Mouse (Mus musculus) MN1 (cell line): ENCODE results near the gene Ado.

Experiments
- DNase-seq: peaks from one replicate; pipeline ENCODE4 v3.0.0-alpha.2; 2016; ENCODE audit warnings: low spot score

Gene Ado

DNA sequence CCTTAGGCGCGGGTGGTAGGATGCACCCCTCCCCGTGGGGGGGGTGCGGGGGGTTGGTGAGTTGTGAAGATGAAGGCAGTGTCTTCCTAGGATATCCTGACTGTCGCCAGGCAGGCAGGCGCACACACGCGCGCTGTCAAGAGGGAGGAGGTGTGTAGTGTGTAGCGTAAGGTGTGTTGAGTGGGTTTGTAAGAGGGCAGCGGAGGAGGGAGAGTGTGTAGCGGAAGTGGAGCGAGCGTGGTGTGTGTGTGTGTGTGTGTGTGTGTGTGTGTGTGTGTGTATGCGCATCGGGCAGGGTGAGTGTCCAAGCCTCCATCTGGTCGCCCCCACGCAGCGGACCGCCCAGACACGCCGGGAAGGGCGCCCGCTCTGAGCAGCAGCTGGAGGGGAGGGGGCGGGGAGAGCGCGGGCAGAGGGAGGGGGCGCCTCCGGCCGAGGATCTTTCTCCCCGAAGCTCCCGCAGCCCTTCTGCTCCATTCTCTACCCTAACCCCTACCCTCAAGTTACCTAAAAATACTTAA lies 12.1 kb downstream of the Ado start:
- peak; percentile 45 for DNase-seq

DNA sequence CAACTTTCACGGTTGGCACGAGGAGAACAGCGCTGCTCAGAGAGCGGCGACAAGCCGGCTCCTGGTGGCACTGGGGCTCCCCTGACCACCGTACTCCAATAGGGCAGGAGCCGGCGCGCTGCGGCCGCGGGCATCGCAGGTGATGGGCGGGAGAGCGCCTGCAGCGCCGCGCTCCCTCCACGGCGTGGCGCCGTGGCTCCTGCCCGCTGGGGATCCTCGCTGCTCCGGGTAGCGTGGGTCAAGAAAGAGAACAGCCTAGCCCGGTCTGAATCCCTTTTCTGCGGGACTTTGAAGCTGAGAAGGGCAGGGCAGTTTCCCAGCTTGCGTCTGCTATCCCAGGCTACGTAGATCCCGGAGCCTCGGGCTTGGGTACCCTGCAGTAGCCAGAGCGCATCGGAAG lies 12.8 kb downstream of the Ado start:
- peak; percentile 79 for DNase-seq

DNA sequence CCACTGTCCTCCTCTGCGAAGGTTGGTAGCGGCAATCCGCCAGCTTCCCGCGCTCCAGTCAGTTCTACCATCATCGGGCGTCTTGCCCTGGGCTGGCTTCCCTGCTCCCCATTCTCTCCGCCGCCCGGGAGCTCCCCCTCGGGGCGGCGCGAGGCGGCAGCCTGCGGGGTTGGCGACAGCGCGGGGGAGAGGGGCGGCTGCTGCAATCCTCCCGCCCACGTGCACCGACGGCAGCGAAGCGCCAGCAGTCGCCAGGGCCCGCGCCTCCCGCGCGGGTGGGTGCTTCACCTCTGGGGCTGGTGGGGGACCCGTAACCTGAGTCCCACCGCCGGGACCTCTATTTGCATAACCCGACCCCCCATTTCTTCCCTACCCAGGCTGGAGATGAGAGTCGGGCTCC lies 13.5 kb downstream of the Ado start, which contains the start of gene Egr2:
Gene Egr2 (plus strand): TSS at position 220 of the 400 bp plus-strand sequence.
- DNase-seq = no peak

DNA sequence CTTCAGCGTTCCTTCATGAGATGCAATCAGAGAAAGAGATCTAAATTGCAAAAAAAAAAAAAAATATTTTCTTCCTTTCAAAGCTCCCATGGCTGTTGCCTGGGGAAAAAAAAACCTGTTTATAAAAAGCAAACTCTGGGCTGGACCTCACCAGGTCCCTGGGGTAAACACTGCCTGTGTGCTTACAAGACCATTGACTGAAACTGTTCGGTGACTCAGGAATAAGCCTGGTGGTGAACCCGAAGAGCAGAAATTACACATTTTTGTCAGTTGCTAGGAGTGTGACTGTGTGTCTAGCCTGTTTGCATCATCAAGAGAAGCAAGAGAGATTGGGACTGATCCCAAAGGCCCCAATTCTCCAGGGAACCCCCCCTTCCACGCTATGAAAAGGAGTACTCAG lies 19.0 kb downstream of the Ado start:
- no peak for DNase-seq

DNA sequence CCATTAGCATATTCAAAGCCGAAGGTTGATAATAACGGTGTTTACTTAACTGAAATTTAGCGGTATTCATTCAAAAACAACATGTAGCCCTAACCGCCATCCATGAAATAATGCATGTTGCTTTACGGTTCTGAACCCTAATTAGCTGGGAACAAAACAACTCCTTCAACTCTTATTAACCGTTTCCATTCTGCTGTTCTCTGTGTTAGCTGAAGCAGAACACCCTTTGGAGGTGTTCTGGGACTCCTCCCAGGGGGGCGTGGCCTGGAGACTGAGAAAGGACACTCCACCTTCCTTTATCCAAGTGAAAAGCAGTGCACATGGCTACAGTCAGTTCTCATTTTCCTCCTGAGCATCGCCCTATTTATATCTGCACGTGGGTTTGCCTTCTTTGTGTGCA lies 22.3 kb downstream of the Ado start:
- no peak for DNase-seq

DNA sequence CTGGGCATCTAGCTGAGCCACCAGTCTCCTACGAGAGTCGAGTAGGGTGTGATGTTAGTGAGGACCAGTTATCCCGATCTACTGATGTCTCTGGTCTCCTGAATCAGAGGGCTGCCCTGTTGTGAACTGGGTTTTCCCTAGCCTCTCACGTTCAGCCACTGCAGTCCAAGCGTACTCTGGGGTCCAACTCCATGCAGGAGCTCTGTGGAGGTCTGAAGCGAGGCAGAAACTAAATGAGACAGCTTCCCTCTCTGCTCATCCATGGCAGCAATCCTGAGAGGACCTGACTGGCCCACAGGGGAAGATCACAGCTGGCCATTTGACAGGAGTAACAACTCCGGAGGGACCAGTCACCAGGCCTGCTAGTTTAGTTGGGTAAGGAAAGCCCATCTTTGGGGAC lies 24.1 kb downstream of the Ado start:
- no peak for DNase-seq

DNA sequence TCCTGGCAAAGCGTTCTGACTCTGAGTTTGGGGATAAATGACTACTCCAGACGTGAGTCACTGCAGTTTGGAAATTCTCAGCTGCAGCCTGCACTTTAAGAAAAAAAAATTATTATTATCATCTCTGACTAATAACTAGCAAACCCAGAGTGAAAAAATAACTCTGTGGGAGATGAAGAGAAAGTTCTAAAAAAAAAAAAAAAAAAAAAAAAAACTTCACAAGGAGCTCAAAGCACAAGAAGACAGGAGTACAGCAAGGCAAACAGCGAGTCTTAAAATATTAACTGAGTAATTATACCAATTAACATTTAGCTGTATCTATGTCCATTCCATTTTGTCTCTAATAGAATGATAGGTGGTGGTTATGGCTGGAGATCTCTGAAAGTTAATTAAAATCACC lies 24.6 kb downstream of the Ado start:
- no peak for DNase-seq

DNA sequence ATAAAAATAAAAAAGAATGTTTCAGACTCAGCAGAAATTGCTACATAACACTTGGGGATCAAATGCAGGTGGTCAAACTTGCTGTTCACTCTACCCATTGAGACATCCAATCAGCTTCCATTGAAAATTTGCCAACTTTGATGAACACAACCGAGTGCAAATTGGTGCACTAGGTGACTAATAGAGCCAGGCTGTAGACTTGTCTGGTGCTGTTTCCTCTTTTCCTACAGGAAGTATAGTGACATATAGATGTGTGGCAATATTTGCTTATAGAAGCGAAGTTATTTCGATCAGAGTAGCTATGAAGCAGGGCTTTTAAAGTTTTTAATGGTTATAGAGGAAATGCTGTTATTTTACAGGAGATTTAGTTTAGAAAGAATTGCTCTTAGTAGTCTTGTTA lies 30.0 kb downstream of the Ado start:
- DNase-seq = no peak

DNA sequence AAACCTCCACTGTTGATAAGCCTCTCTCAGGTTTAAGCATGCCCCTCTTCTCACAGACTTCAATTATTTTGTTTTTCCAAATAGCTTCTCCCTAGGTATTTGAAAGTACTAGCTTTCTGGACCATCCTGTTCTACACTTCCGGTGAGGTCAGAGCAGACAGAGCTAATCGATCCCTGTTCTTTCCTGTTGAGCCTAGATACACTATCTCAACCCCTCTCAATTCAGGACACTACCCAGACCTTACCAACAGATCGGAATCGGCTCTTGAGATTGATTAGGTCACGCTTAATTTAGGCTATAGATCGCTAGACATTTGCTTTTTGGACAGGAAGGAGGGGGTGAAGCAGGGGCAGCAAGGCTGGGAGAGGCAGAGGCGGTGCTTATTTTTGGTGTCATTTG lies 35.9 kb downstream of the Ado start:
- DNase-seq = peak; percentile 70

DNA sequence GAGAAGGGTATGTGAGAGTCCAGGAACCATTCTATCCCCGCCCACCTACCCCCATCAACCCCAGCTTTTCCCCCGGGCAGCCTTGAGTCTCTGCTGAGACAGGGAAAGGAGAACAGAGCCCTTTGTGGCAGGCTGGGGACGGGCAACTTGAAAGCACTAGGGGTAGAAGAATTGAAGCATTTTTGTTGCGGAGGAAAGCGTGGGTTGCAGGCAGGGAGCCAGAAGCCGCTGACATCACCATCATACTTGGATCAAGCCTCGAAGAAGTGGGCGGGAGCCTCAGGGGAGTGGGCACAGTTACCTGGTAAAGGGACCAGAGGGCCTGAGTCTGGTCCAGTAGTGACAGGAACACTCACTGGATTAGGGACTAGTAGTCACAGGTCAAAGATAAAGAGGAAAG lies 36.5 kb downstream of the Ado start:
- DNase-seq = peak; percentile 56

DNA sequence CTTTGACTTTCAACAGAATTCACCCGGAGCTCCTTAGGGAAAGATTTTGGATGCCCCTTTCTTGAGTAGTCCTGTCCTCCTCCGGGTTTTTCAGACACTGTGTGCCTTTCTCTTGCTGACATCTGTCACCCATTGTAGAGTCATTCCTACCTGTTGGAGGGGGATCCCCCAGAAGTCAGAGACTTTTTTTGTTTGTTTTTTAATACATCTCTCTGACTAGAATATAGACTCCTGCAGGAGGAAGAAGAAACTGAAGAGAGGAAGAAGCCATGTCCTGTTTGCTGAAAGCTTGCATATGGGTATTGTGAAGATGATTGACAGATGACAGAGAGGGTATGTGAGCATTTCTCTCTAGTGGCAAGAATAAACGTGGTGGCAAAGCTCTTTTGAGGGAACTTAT lies 43.5 kb downstream of the Ado start:
- no peak for DNase-seq

DNA sequence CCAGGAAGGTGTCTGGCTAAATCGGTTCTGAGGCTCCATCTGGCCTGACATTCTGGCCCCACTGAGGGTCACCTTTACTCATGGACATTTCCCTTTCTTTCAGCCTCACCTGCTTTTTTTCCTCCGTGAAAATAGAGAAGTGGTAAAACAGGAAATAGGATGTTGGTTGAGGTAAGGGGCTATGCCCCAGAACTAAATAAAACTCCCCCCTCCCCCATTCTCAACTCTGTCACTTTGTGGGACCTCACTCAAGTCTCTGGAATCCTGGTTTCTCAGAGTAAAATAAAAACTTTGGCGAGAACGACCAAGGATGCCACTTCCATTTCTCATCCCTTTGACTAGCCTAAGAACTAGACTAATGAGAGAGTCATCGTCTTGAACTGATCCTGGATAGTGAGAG lies 44.7 kb downstream of the Ado start:
- DNase-seq = no peak

DNA sequence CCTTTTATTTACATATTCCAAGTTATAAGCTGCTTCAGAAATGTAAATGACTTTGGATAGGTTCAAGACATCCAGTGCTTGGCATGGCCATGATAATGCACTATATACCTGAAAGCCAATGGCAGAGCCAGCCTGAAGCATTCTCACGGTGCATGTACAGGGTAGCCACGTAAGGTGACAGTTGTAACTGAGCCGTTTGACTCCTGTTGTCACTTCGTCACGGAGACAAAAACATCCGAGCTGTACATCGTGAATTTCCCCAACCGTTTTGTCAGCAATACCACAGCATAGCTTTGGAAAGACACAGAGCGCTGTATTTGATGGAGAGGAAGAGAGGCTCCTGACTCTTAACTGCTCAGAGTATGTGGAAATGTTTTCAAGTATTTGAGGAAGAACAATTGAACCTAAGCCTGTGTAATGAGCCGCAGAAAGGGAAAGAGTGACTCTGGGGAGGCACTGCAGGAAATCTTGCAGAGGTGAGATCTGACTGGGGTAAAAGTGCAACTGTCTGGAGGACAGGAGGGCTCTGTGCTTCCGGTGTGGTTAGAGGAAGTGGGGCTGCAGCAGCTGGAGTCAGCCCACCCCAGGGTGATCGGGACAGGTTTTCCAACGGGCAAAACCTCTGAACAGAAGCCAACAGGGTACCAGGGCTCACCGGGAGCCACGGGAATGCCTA lies 45.3 kb downstream of the Ado start:
- DNase-seq = no peak

DNA sequence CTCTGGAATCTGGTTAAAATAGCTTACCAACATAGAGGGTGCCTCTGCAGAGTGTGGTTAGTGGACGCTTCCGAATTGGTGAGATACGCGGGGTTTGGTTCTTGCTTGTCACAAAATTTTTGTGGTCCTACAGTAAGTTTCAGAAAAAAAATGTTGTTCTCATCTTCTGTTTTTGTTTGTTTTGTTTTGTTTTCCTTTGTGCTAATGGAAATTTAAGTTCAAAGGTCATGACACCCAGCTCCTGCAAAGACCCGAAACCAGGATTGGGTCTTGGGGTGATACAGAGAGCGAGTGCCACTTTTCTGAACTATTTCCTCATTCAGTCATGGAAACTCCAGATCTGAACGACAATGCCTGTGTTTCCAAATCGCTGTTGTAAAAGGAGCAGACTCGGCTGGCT lies 50.8 kb downstream of the Ado start:
- DNase-seq = no peak

DNA sequence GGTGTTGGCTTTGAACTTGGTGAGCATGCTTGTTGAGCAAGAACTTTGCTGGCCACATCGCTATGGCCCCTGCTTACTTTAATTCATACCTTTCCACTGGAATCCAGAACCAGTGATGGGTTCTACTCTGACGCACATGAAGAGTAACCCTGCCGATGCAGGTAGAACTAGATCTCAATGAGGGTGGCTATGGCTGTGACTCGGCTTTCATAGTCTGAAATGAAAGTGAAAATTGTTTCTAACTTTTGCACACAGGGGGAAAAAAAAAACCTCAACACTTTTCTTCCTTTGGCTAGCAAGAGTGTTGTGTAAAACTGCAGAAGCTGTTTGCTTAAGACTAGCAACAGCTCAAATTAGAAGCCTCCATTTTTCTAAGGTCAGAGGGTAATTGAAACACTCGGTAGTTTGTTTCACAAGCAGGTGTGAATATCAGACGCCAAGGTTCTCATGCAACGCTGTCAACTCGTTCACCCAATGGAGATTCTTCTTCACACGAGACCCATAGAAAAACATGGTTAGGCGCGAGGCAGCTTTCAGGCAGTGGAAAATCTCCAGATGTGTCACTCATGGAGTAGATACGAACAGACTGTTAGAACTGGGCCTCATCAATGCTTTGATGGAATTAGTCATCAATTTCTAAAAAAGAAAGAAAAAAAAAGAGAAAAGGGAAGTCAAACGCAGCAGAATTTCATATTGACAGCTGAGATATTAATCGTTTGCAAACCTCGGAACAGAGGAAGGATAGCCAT lies 51.4 kb downstream of the Ado start:
- no peak for DNase-seq
